Mouse (Mus musculus) erythroid progenitor cell, adult 5-6 weeks (primary cell): ENCODE data around the gene Adam6b. TPM values are rescaled to one million over a fixed set of nuclear protein-coding genes. Genes with fewer than 3 reads are reported as not detected.
"Not testable (repeated sequence)": the region's sequence is repeated elsewhere in the genome, so short reads cannot be mapped to it uniquely, and the experiment has no call there.

Source experiments
- ATAC-seq: replicated peaks from 2 replicates; pipeline ENCODE4 v1.8.0; 2016; ENCODE audit warnings: moderate number of reproducible peaks, mild to moderate bottlenecking, moderate TSS enrichment, inconsistent platforms; ENCODE audit not compliant: poor library complexity, low FRiP score, severe bottlenecking
- total RNA-seq, 2 experiments: library from RNA; stranded (forward) in 1 of 2; stranded (reverse) in 1 of 2; fragments of 150-400 nt in 1 of 2; fragments of 186-747, 209-891 nt in 1 of 2; gene quantifications; 2 replicates each; pipeline versions ENCODE4 v1.2.3 to v1.2.4; 2015 to 2017; ENCODE audit warnings: low replicate concordance in 2 of 2

Gene Adam6b
- total RNA-seq (2015; ENCODE audit: low replicate concordance) (not detected in 2 replicates), total RNA-seq (2017; ENCODE audit: low replicate concordance) (not detected in 2 replicates)

- not testable (repeated sequence) for ATAC-seq
Observed at GRCm38 (mm10) chr12:113489211-113489610, at the start of gene Adam6b. Adam6b (plus strand) TSS chr12:113489511.

DNA sequence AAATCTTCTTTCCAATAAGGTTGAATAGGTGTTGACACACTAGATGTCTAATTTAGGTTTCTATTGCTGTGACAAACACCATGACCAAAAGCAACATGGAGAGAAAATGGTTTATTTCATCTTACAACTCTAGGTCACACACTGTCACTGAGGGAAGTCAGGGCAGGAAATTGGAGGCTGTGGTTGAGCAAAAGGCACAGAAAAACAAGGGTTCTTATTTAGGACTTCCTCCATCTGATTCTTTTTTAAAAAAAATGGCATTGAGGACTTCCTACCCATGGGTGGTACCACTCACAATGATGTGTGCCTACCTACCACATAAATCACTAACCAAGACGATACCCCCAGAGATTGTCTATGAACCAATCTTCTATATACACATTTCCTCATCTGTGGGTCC, 43.2 kb upstream of the Adam6b start:
- no peak for ATAC-seq

DNA sequence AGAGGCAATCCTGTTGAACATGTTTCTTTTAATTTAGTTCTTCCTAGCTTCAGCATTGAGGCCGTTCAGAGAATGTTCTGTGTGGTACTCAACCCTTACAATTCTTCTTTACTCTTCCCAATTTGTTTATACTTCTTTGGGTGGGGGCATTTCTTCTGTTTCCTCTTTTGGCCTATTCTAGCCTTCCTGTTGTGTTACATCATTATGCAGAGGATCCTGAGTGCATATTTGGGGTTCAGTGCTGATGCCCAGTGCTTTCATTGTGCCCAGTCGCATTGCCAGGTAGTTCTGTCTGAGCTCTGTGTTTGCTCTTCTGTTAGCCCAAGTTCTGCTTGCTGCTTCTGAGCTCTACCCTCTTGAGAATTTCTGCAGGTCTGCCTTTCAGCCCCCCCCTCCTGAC, 13.1 kb upstream of the Adam6b start:
- ATAC-seq: no peak

DNA sequence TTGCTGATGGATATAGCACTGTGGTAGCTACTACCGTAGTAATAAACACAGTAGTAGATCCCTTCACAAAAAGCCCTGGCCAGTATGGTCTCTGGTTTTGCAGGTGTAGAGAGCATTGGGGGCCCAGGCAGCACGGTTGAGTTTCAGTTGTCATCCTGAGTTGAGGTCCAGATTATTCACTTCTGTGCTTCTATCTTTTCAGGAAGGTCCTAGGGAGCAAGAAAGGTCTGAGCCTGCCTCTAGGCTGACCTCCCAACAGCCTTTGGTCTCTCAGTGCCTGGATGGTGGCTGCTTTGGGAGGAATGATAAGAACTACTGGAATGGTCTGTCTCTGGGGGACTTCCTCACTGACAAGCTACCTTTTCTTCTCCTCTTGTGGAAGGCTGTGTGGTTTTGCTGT, 7.2 kb upstream of the Adam6b start:
- no peak for ATAC-seq

- no peak for ATAC-seq
Observed at GRCm38 (mm10) chr12:113482661-113483389, 6.5 kb upstream of the Adam6b start.

DNA sequence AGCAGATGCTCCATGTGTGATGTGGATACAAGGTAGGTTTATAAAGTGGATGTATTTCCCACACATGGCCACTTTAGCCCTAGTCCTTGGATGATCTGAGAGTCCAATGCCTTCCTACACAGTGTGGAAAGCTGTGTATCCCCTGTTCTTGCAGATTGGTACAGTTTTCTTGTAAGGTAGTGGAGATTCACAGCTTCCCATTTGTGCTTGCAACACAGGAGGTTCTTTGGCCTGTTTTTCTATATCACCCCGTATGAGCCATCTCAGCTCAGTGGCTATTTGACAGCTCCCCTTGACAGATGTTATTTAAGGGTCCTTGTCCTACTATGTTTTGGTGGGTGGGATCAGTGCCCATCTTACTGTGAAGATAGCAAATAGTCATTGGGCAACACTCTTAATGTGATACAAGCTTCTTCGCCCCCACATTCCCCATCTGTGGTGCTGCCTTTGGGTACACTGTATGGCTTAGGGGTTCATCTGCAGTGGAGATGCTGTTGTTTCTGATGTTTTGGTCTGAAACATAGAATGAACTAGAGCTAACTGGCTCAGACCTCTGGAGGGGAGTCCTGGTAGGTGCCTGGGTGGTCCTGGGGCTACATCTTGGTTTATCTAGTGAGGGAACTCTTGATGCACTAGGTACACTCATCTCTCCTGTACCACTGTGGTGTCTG, 5.7 kb upstream of the Adam6b start:
- ATAC-seq: no peak

GRCm38 (mm10) chr12:113484971-113485485, 4.3 kb upstream of the Adam6b start:
- no peak for ATAC-seq

GRCm38 (mm10) chr12:113487693-113488092, 1.6 kb upstream of the Adam6b start:
- not testable (repeated sequence) for ATAC-seq

DNA sequence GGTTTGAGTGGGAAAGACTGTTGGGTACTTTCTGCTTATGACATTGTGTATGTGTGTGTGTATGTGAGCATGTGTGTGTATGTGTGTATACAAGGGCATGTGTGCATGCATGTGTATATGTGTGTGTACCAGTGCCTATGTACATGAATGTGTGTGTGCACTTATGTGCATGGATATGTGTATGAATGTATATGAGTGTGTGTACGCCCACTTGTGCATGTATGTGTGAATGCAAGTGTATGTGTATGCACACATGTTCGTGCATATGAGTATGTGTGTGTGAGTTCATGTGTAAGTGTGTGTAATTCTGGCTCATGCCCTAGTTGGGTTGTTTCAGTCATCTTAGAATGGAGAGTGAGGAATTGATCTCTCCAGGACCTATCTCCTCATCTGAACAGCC, 36.6 kb downstream of the Adam6b start:
- ATAC-seq: no peak

Other genes with a start within 250 kb of the Adam6b start
- gene Adam6a, start 54.4 kb downstream of the Adam6b start, total RNA-seq (2015; ENCODE audit: low replicate concordance): not detected in 2 replicates
- not detected in 2 replicates for gene Adam6a, start 54.4 kb downstream of the Adam6b start, total RNA-seq (2017; ENCODE audit: low replicate concordance)